25 mouse cellular contexts compared by ENCODE assay signal in genomic region chr12:73732862-73733261, GRCm38 (mm10).
DNase-seq lines count a peak whose midpoint lies in the region; ATAC-seq and TF ChIP-seq lines count a peak whose summit lies in the region.
"Had no signal": no experiment of that assay in that cellular context is flagged by ENCODE, and none has a peak within 500 bp of the region (broad histone marks: within the 10 kb centered on the region; RNA-seq: fewer than 3 reads in every experiment).

No protein-coding gene starts in this region.

- no peak for TF ChIP-seq POLR2A in limb, embryonic 14.5 days (IDR thresholded peaks at IDR 0.05; ENCODE audit: borderline replicate concordance, extremely low read depth, insufficient read depth, insufficient read length)

- H3K4me3 ChIP-seq in heart, embryonic 10.5 days, result no peak overlapping the region
- H3K4me3 ChIP-seq in limb, embryonic 12.5 days (replicated peaks), result no peak overlapping the region
- H3K4me3 ChIP-seq in limb, embryonic 10.5 days, result no peak overlapping the region
- H3K4me3 ChIP-seq in embryonic facial prominence, embryonic 14.5 days (ENCODE audit: low read depth, low read length), result no peak overlapping the region
- no peak overlapping the region for H3K4me3 ChIP-seq in limb, embryonic 14.5 days (replicated peaks; ENCODE audit: low read length)
- no peak overlapping the region for H3K4me3 ChIP-seq in liver, embryonic 12.5 days
- H3K4me3 ChIP-seq: forebrain, embryonic 10.5 days; forebrain, embryonic 15.5 days; heart, embryonic 12.5 days; hindbrain, embryonic 13.5 days; left cerebral cortex, adult 2 months; lung, embryonic 15.5 days; midbrain, embryonic 12.5 days; neural tube, embryonic 12.5 days had no signal

- no peak overlapping the region for H3K9ac ChIP-seq in limb, embryonic 12.5 days (replicated peaks)
- H3K9ac ChIP-seq in embryonic facial prominence, embryonic 14.5 days (ENCODE audit: low read depth, low read length), result no peak overlapping the region
- no peak overlapping the region for H3K9ac ChIP-seq in limb, embryonic 14.5 days (ENCODE audit: low read depth, low read length, severe bottlenecking)
- H3K9ac ChIP-seq in liver, embryonic 12.5 days, result no peak overlapping the region
- H3K9ac ChIP-seq: forebrain, embryonic 15.5 days; heart, embryonic 12.5 days; lung, embryonic 15.5 days; midbrain, embryonic 12.5 days; neural tube, embryonic 12.5 days had no signal

- no peak for DNase-seq in heart, embryonic 10.5 days (ENCODE audit: low spot score)
- no peak for DNase-seq in heart, adult 9 months (ENCODE audit: low spot score in 2 of 2)
- DNase-seq in limb, embryonic 10.5 days (ENCODE audit: low spot score), result no peak
- DNase-seq in embryonic facial prominence, embryonic 14.5 days (ENCODE audit: low spot score), result no peak
- DNase-seq in limb, embryonic 14.5 days (ENCODE audit: low spot score), result no peak
- no peak for DNase-seq in neural tube, embryonic 10.5 days (ENCODE audit: extremely low spot score, low spot score)
- DNase-seq: adrenal gland, postnatal 36 days; cerebellum, adult 18-20 months; heart, postnatal 36 days; right cerebral cortex, adult 18-20 months; thymus, adult 18-20 months; thymus, postnatal 25 days had no signal

- peaks cover 46% of the 10 kb centered on the region for H3K4me1 ChIP-seq in heart, embryonic 10.5 days
- H3K4me1 ChIP-seq in limb, embryonic 12.5 days (replicated peaks), result 0 out of 2 replicates have a peak, but pooled peaks cover 4% of the 10 kb centered on the region
- H3K4me1 ChIP-seq in limb, embryonic 10.5 days, result peaks cover 9% of the 10 kb centered on the region
- peaks cover 3% of the 10 kb centered on the region; the same call in 1 of the 2 replicates for H3K4me1 ChIP-seq in embryonic facial prominence, embryonic 14.5 days (ENCODE audit: control insufficient read depth, insufficient read depth, low read length)
- peaks cover 8% of the 10 kb centered on the region; the same call in 1 of the 2 replicates for H3K4me1 ChIP-seq in limb, embryonic 14.5 days (ENCODE audit: control insufficient read depth, insufficient read depth, low read length)
- no peaks in the 10 kb centered on the region for H3K4me1 ChIP-seq in liver, embryonic 12.5 days
- H3K4me1 ChIP-seq: forebrain, embryonic 15.5 days had no signal

- peak overlapping the region; percentile 1; the same call in 1 of the 2 replicates for H3K27ac ChIP-seq in heart, embryonic 10.5 days
- H3K27ac ChIP-seq in limb, embryonic 12.5 days, result peak overlapping the region; percentile 20; the same call in 1 of the 2 replicates
- H3K27ac ChIP-seq in limb, embryonic 10.5 days, result no peak overlapping the region
- H3K27ac ChIP-seq in embryonic facial prominence, embryonic 14.5 days (replicated peaks; ENCODE audit: low read depth, low read length), result peak overlapping the region; percentile 35
- H3K27ac ChIP-seq in limb, embryonic 14.5 days (replicated peaks; ENCODE audit: low read depth, low read length), result peak overlapping the region; percentile 46; the same call in 1 of the 2 replicates
- no peak overlapping the region for H3K27ac ChIP-seq in liver, embryonic 12.5 days
- H3K27ac ChIP-seq: forebrain, embryonic 10.5 days; forebrain, embryonic 15.5 days; hindbrain, embryonic 13.5 days; left cerebral cortex, adult 2 months; lung, embryonic 15.5 days; neural tube, embryonic 12.5 days; stomach, postnatal 0 days had no signal

- no peaks in the 10 kb centered on the region for H3K9me3 ChIP-seq in heart, embryonic 10.5 days
- no peaks in the 10 kb centered on the region for H3K9me3 ChIP-seq in limb, embryonic 12.5 days
- no peaks in the 10 kb centered on the region for H3K9me3 ChIP-seq in limb, embryonic 10.5 days (replicated peaks)
- no peaks in the 10 kb centered on the region for H3K9me3 ChIP-seq in embryonic facial prominence, embryonic 14.5 days (ENCODE audit: control insufficient read depth, low read length)
- H3K9me3 ChIP-seq in limb, embryonic 14.5 days (ENCODE audit: control insufficient read depth, low read length), result no peaks in the 10 kb centered on the region
- H3K9me3 ChIP-seq in liver, embryonic 12.5 days (replicated peaks), result no peaks in the 10 kb centered on the region
- H3K9me3 ChIP-seq: forebrain, embryonic 10.5 days; forebrain, embryonic 15.5 days; heart, embryonic 12.5 days; hindbrain, embryonic 13.5 days; lung, embryonic 15.5 days; midbrain, embryonic 12.5 days; neural tube, embryonic 12.5 days had no signal

- H3K36me3 ChIP-seq in heart, embryonic 10.5 days, result no peaks in the 10 kb centered on the region
- H3K36me3 ChIP-seq in limb, embryonic 12.5 days, result no peaks in the 10 kb centered on the region
- H3K36me3 ChIP-seq in limb, embryonic 10.5 days, result no peaks in the 10 kb centered on the region
- no peaks in the 10 kb centered on the region for H3K36me3 ChIP-seq in embryonic facial prominence, embryonic 14.5 days (ENCODE audit: control insufficient read depth, insufficient read depth, low read length)
- H3K36me3 ChIP-seq in limb, embryonic 14.5 days (ENCODE audit: control insufficient read depth, insufficient read depth, low read length), result no peaks in the 10 kb centered on the region
- no peaks in the 10 kb centered on the region for H3K36me3 ChIP-seq in liver, embryonic 12.5 days
- H3K36me3 ChIP-seq: forebrain, embryonic 10.5 days; forebrain, embryonic 15.5 days; heart, embryonic 12.5 days; hindbrain, embryonic 13.5 days; lung, embryonic 15.5 days; midbrain, embryonic 12.5 days; neural tube, embryonic 12.5 days had no signal

- 73% methylated on average over 7 of the region's 7 CpGs for WGBS in heart, embryonic 10.5 days
- 56% methylated on average over 7 of the region's 7 CpGs for WGBS in limb, embryonic 12.5 days
- WGBS in limb, embryonic 10.5 days, result 62% methylated on average over 7 of the region's 7 CpGs
- 67% methylated on average over 7 of the region's 7 CpGs for WGBS in embryonic facial prominence, embryonic 14.5 days
- 55% methylated on average over 7 of the region's 7 CpGs for WGBS in limb, embryonic 14.5 days
- WGBS in liver, embryonic 12.5 days (ENCODE audit: insufficient replicate concordance), result 67% methylated on average over 7 of the region's 7 CpGs

- no peak for ATAC-seq in limb, embryonic 12.5 days (ENCODE audit: insufficient number of reproducible peaks, insufficient read depth, low FRiP score, low TSS enrichment, low read depth)
- ATAC-seq in embryonic facial prominence, embryonic 14.5 days (ENCODE audit: low read depth), result no peak
- ATAC-seq in limb, embryonic 14.5 days (ENCODE audit: low FRiP score, low read depth), result no peak
- ATAC-seq in liver, embryonic 12.5 days, result no peak
- ATAC-seq: forebrain, embryonic 15.5 days; intestine, postnatal 0 days; Patski had no signal

- H3K27me3 ChIP-seq in heart, embryonic 10.5 days (ENCODE audit: insufficient read depth, poor library complexity, severe bottlenecking), result no peaks in the 10 kb centered on the region
- H3K27me3 ChIP-seq in limb, embryonic 12.5 days, result peaks cover 23% of the 10 kb centered on the region; the same call in 1 of the 2 replicates
- H3K27me3 ChIP-seq in limb, embryonic 10.5 days (ENCODE audit: low read depth, poor library complexity, severe bottlenecking), result peaks cover 77% of the 10 kb centered on the region
- H3K27me3 ChIP-seq in embryonic facial prominence, embryonic 14.5 days (replicated peaks; ENCODE audit: control insufficient read depth, insufficient read depth, low read length), result no peaks in the 10 kb centered on the region
- H3K27me3 ChIP-seq in limb, embryonic 14.5 days (ENCODE audit: control insufficient read depth, insufficient read depth, low read length), result no peaks in the 10 kb centered on the region
- no peaks in the 10 kb centered on the region for H3K27me3 ChIP-seq in liver, embryonic 12.5 days (replicated peaks)
- H3K27me3 ChIP-seq: forebrain, embryonic 15.5 days; heart, embryonic 12.5 days; lung, embryonic 15.5 days; Patski had no signal

- no peak overlapping the region for H3K4me2 ChIP-seq in limb, embryonic 12.5 days
- no peak overlapping the region for H3K4me2 ChIP-seq in embryonic facial prominence, embryonic 14.5 days (ENCODE audit: low read depth, low read length)
- H3K4me2 ChIP-seq in limb, embryonic 14.5 days (replicated peaks; ENCODE audit: low read depth, low read length, severe bottlenecking), result no peak overlapping the region
- H3K4me2 ChIP-seq in liver, embryonic 12.5 days, result no peak overlapping the region
- H3K4me2 ChIP-seq: forebrain, embryonic 15.5 days; hindbrain, embryonic 13.5 days; lung, embryonic 15.5 days; midbrain, embryonic 12.5 days; neural tube, embryonic 12.5 days had no signal

Comparison
In these comparisons a context has a peak if more than half of its experiments do, and no peak if none do; other contexts are left out.
1. H3K27ac ChIP-seq: peak in heart, embryonic 10.5 days (single experiment), limb, embryonic 12.5 days (single experiment), embryonic facial prominence, embryonic 14.5 days (single experiment) and limb, embryonic 14.5 days (single experiment); none in limb, embryonic 10.5 days (single experiment) and liver, embryonic 12.5 days (single experiment).